Mouse (Mus musculus) myocyte (in vitro differentiated cells): ENCODE data around the gene Uxs1. TPM values are rescaled to one million over a fixed set of nuclear protein-coding genes. Genes with fewer than 3 reads are reported as not detected.

Source experiments
- H3K27me3 ChIP-seq: one replicate; pipeline ENCODE4 v1.6.1; 2011; ENCODE audit not compliant: control insufficient read depth, insufficient read depth, insufficient read length
- H3K36me3 ChIP-seq: one replicate; pipeline ENCODE4 v1.6.1; 2011; ENCODE audit not compliant: control insufficient read depth, insufficient read depth
- H3K4me2 ChIP-seq: one replicate; pipeline ENCODE4 v1.6.1; 2011; ENCODE audit warnings: low read depth, control low read depth
- H3K4me3 ChIP-seq: one replicate; pipeline ENCODE4 v1.5.1; 2011; ENCODE audit warnings: mild to moderate bottlenecking, control low read depth, moderate library complexity
- H3K79me2 ChIP-seq: one replicate; pipeline ENCODE4 v1.6.1; 2011; ENCODE audit not compliant: control insufficient read depth, insufficient read depth
- H3ac ChIP-seq: one replicate; pipeline ENCODE4 v1.6.1; 2011; ENCODE audit not compliant: control insufficient read depth, insufficient read length
- CEBPB ChIP-seq: IDR thresholded peaks from 2 replicates; pipeline ENCODE4 v1.6.1; 2011; ENCODE audit warnings: mild to moderate bottlenecking, moderate library complexity; ENCODE audit not compliant: poor library complexity, insufficient read depth, severe bottlenecking
- E2F4 ChIP-seq: IDR thresholded peaks from one replicate; pipeline ENCODE4 v1.6.1; 2011; ENCODE audit warnings: mild to moderate bottlenecking, control low read depth, moderate library complexity; ENCODE audit not compliant: insufficient read depth
- MAX ChIP-seq: IDR thresholded peaks from one replicate; pipeline ENCODE4 v1.6.1; 2011; ENCODE audit warnings: low read depth, mild to moderate bottlenecking, control low read depth
- MYOD1 ChIP-seq, 3 experiments: IDR thresholded peaks; one replicate each; pipeline ENCODE4 v1.6.1; 2011; ENCODE audit warnings: control low read depth in 2 of 3, low read depth in 2 of 3, mild to moderate bottlenecking in 2 of 3, moderate library complexity in 1 of 3; ENCODE audit not compliant: insufficient read length in 2 of 3, control insufficient read depth in 1 of 3
- MYOG ChIP-seq, 3 experiments: IDR thresholded peaks; one replicate each; pipeline ENCODE4 v1.6.1; 2011; ENCODE audit warnings: control low read depth in 2 of 3, low read depth in 2 of 3, mild to moderate bottlenecking in 2 of 3; ENCODE audit not compliant: insufficient read length in 2 of 3, control insufficient read depth in 1 of 3, insufficient read depth in 1 of 3
- POLR2A ChIP-seq: IDR thresholded peaks from one replicate; pipeline ENCODE4 v1.6.1; 2011; ENCODE audit warnings: low read depth, mild to moderate bottlenecking, control low read depth, moderate library complexity; ENCODE audit not compliant: insufficient read length
- POLR2AphosphoS2 ChIP-seq: IDR thresholded peaks from one replicate; pipeline ENCODE4 v1.6.1; 2011; ENCODE audit warnings: low read depth, control low read depth; ENCODE audit not compliant: insufficient read length
- REST ChIP-seq: IDR thresholded peaks from one replicate; pipeline ENCODE4 v1.6.1; 2011; ENCODE audit warnings: mild to moderate bottlenecking, control low read depth, moderate library complexity; ENCODE audit not compliant: insufficient read depth, insufficient read length
- SRF ChIP-seq: IDR thresholded peaks from one replicate; pipeline ENCODE4 v1.6.1; 2011; ENCODE audit warnings: low read depth; ENCODE audit not compliant: control insufficient read depth, insufficient read length
- TCF12 ChIP-seq: IDR thresholded peaks from one replicate; pipeline ENCODE4 v1.6.1; 2011; ENCODE audit warnings: mild to moderate bottlenecking, control low read depth; ENCODE audit not compliant: poor library complexity, insufficient read depth, severe bottlenecking
- TCF3 ChIP-seq: IDR thresholded peaks from one replicate; pipeline ENCODE4 v1.6.1; 2011; ENCODE audit warnings: low read depth, control low read depth; ENCODE audit not compliant: insufficient read length
- USF1 ChIP-seq: IDR thresholded peaks from one replicate; pipeline ENCODE4 v1.6.1; 2011; ENCODE audit warnings: low read depth, mild to moderate bottlenecking, control low read depth, moderate library complexity
- polyA plus RNA-seq: library from polyadenylated mRNA; unstranded; fragments of >200 nt; fragmentation: generic; extraction: Trizol; gene quantifications from one replicate; pipeline ENCODE4 v1.2.1, GENCODE M21; 2012; ENCODE audit warnings: missing spikeins

Uxs1 gene
- polyA plus RNA-seq, 1 experiment: 27.4 TPM

DNA sequence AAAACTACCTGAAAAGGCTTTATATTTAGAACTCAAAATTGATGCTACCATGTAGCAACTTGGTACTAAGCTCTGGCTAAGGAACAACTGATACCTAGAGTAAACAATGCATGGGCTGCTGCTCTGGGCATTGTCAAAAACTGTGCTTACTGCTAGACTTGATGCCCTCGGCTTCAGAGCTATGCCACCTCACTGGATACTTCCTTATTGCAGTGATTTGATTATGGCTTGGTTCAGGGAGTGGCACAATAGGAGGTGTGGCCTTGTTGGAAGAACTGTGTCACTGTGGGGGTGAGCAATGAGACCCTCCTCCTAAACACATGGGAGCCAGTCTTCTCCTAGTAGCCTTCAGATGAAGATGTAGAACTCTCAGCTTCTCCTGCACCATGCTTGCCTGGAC, 58.3 kb downstream of the Uxs1 start:
- Histone ChIP-seq H3K36me3 (peaks cover 17% of the 10 kb centered on the region), H3K79me2 (no peaks in the 10 kb centered on the region), H3K4me2 (no peak overlapping the region), H3ac (no peak overlapping the region), H3K4me3 (no peak overlapping the region), H3K27me3 (no peaks in the 10 kb centered on the region)
- TF ChIP-seq POLR2A (no peak), E2F4 (no peak), MYOG (IDR thresholded peaks at IDR 0.05; ENCODE audit: control insufficient read depth in 1 of 3, insufficient read depth in 1 of 3, insufficient read length in 2 of 3, low read depth in 2 of 3) (no peak), REST (no peak), MYOD1 (IDR thresholded peaks at IDR 0.05; ENCODE audit: control insufficient read depth in 1 of 3, insufficient read length in 2 of 3, low read depth in 2 of 3) (no peak), SRF (no peak), CEBPB (no peak), TCF3 (no peak), POLR2AphosphoS2 (no peak), TCF12 (no peak), USF1 (no peak)

DNA sequence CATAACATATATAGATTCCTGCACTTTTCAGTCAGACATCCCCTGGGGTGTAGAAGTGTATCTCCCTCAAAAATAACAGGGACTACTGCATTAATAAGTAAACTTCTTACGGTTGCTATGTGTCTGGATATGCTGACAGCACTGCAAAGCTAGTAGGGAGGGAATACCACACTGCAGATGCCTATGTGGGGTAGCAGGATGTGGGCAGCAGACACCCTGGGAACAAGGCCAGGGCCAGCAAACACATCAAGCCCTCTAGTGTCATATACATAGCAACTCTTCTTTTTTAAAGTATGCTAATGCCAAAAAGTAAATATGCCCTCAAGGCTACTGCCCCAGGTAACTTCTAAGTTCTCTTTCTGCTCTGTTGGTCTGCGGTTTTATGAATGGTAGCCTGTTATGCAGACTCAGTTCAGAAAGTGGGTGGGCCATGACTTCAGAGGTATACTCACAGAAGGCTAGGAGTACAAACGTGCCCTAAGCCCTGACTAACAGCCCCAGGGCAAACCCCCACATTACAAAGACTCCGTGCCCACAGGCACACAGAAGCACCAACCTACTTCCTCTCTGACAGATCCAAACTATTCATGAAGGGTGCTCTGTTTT, 59.1 kb downstream of the Uxs1 start:
- Histone ChIP-seq H3K79me2 (no peaks in the 10 kb centered on the region), H3K36me3 (peaks cover 17% of the 10 kb centered on the region), H3K4me2 (peak overlapping the region; percentile 29), H3K4me3 (no peak overlapping the region), H3ac (no peak overlapping the region), H3K27me3 (no peaks in the 10 kb centered on the region)
- no peak for TF ChIP-seq REST
- no peak for TF ChIP-seq CEBPB
- no peak for TF ChIP-seq TCF3
- TF ChIP-seq POLR2A: no peak
- no peak for TF ChIP-seq MAX
- no peak for TF ChIP-seq MYOG (IDR thresholded peaks at IDR 0.05; ENCODE audit: control insufficient read depth in 1 of 3, insufficient read depth in 1 of 3, insufficient read length in 2 of 3, low read depth in 2 of 3)
- TF ChIP-seq SRF: no peak
- no peak for TF ChIP-seq MYOD1 (IDR thresholded peaks at IDR 0.05; ENCODE audit: control insufficient read depth in 1 of 3, insufficient read length in 2 of 3, low read depth in 2 of 3)
- TF ChIP-seq TCF12: no peak
- TF ChIP-seq POLR2AphosphoS2: no peak
- no peak for TF ChIP-seq E2F4
- TF ChIP-seq USF1: no peak

DNA sequence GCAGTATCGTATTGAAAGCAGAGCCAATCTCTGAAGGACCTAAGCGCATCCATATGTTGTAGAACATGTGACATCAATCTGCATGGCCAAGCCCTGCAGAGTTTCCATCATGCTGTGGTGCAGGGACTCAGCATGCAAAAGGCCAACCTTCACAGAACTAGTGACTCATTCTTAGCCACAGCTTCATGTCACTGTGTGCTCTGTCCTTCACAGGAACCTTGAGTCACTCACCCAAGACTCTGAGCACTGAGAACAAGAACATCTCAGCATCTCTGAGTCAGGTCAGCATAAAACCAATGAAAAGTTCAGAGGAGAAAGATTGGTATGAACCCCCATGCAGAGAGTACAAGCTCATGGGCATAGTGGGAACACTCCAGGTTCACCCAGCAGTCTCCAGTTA, 61.3 kb downstream of the Uxs1 start:
- Histone ChIP-seq H3K4me3 (no peak overlapping the region), H3K27me3 (no peaks in the 10 kb centered on the region), H3ac (no peak overlapping the region), H3K36me3 (peaks cover 14% of the 10 kb centered on the region), H3K79me2 (no peaks in the 10 kb centered on the region), H3K4me2 (no peak overlapping the region)
- TF ChIP-seq USF1 (peak; percentile 9), MYOG (IDR thresholded peaks at IDR 0.05; ENCODE audit: control insufficient read depth in 1 of 3, insufficient read depth in 1 of 3, insufficient read length in 2 of 3, low read depth in 2 of 3) (no peak), TCF12 (no peak), REST (no peak), CEBPB (no peak), MYOD1 (IDR thresholded peaks at IDR 0.05; ENCODE audit: control insufficient read depth in 1 of 3, insufficient read length in 2 of 3, low read depth in 2 of 3) (no peak), SRF (no peak)

DNA sequence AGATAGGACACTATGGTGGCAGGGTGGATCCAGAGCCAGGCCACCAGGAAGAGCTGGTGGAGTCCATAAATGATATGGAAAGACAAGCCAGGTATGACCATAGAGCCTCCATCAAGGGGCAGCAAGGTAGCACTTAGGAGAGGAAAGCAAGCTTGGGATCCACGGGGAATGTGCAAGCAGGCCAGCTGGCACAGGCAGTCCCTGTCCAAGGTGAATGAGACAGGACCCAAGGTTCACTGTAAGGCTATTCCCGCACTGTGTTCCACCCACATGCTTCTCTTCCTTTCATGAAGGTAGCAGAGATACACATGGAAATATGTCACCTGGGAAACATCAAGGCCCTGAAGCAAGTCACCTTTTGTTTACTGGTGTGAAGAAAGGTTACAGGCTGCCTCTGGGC, 63.1 kb downstream of the Uxs1 start:
- peaks cover 10% of the 10 kb centered on the region for H3K36me3 ChIP-seq
- H3K4me2 ChIP-seq: no peak overlapping the region
- no peaks in the 10 kb centered on the region for H3K79me2 ChIP-seq
- TF ChIP-seq MYOG (IDR thresholded peaks at IDR 0.05; ENCODE audit: control insufficient read depth in 1 of 3, insufficient read depth in 1 of 3, insufficient read length in 2 of 3, low read depth in 2 of 3): no peak
- TF ChIP-seq E2F4: no peak
- no peak for TF ChIP-seq POLR2A
- no peak for TF ChIP-seq SRF
- no peak for TF ChIP-seq CEBPB
- TF ChIP-seq POLR2AphosphoS2: no peak
- TF ChIP-seq USF1: no peak
- no peak for TF ChIP-seq TCF12
- no peak for TF ChIP-seq TCF3
- no peak for TF ChIP-seq REST
- no peak for TF ChIP-seq MYOD1 (IDR thresholded peaks at IDR 0.05; ENCODE audit: control insufficient read depth in 1 of 3, insufficient read length in 2 of 3, low read depth in 2 of 3)
- no peak for TF ChIP-seq MAX
- no peak overlapping the region for H3ac ChIP-seq
- no peaks in the 10 kb centered on the region for H3K27me3 ChIP-seq
- H3K4me3 ChIP-seq: no peak overlapping the region

DNA sequence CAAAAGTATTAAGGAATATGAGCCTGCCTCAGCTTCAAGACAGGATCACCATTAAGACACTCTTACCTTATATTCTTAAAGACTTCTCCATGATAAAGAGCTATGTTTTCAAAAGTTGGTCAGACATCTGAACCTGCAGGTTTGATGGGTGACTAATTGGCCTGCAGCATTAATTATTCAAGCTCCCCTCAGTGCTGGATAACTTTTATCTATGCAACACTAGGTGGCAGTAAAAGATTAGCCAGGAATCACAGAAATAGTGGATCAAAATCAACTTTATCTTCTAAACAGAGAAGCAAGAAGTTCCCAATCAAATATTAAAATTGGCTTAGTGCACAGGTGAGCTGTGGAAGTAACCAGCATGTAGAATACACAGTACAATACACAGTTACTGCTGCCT, 67.5 kb downstream of the Uxs1 start:
- no peak overlapping the region for H3ac ChIP-seq
- H3K27me3 ChIP-seq: no peaks in the 10 kb centered on the region
- H3K79me2 ChIP-seq: no peaks in the 10 kb centered on the region
- H3K36me3 ChIP-seq: peaks cover 5% of the 10 kb centered on the region
- no peak overlapping the region for H3K4me3 ChIP-seq
- no peak for TF ChIP-seq POLR2A
- no peak for TF ChIP-seq MAX
- TF ChIP-seq MYOD1 (IDR thresholded peaks at IDR 0.05; ENCODE audit: control insufficient read depth in 1 of 3, insufficient read length in 2 of 3, low read depth in 2 of 3): no peak
- TF ChIP-seq SRF: no peak
- TF ChIP-seq MYOG (IDR thresholded peaks at IDR 0.05; ENCODE audit: control insufficient read depth in 1 of 3, insufficient read depth in 1 of 3, insufficient read length in 2 of 3, low read depth in 2 of 3): no peak
- no peak for TF ChIP-seq CEBPB
- no peak for TF ChIP-seq E2F4
- no peak for TF ChIP-seq TCF3
- H3K4me2 ChIP-seq: no peak overlapping the region
